Mouse (Mus musculus) embryonic stem cell, embryonic (primary cell): ENCODE measurements around the gene Lgals7.

Source experiments
- CTCF ChIA-PET, 4 experiments: fragments of 300-600 bp in 2 of 4; fragments of 350-600 bp in 2 of 4; sonication (Branson Sonifier 250); formaldehyde crosslinking; loops; one replicate each; lab custom pipeline; 2022; ENCODE audit warnings: inconsistent platforms in 2 of 4; lab: Charles Lee
- POLR2A ChIA-PET, 4 experiments: fragments of 300-600 bp in 2 of 4; fragments of 350-600 bp in 2 of 4; sonication (Branson Sonifier 250); formaldehyde crosslinking; loops; one replicate each; lab custom pipeline; 2022; ENCODE audit warnings: antibody characterized with exemption in 4 of 4, inconsistent platforms in 1 of 4; lab: Charles Lee

Gene Lgals7

GRCm38 (mm10) chr7:28913171-28913570, 49.5 kb downstream of the Lgals7 start:
- ChIA-PET POLR2A (interaction anchor here in 3 of 4 experiments (0.7 to 1.2 kb wide), 6 partner anchors 9 to 68 kb away, joined by 3 to 7 read pairs (median 3); partner anchors contain the start of genes Eif3k (in 1 of the 3) and Map4k1 (in 1 of the 3)), CTCF (interaction anchor here in 2 of 4 experiments (0.7 to 1.0 kb wide), 2 partner anchors 16 to 21 kb away, joined by 3 read pairs; no protein-coding TSS in a partner anchor)
